Mouse (Mus musculus): Measurements from ENCODE around the gene Ulk4. TPM values are rescaled to one million over a fixed set of nuclear protein-coding genes. Genes with fewer than 3 reads are reported as not detected.

The Ulk4 gene
- polyA plus RNA-seq, 1 experiment from 2014 or later, result 134 TPM

DNA sequence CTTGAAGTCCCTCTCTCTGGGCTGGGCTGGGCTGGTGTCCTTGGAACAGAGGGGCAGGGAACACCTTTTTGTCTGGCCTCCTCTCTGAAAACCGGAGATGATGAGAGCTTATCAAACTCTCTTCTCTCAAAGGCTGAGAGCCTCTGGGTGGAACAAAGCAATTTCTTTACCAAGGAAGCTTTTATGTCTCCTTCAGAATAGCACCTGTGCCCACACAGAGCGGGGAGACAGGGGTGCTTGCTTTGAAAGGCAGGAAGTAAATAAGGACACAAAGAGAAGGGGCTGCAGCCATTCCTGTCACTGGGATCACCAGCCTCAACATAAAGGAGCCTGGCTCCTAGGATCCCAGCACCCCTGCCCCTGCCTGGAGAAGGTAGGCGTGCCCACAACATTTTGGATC lies 266.5 kb downstream of the Ulk4 start:
- Histone ChIP-seq H3K4me2 (replicated peaks; ENCODE audit: low read depth, low read length) (no peak overlapping the region), H3K9me3 (ENCODE audit: control insufficient read depth, low read depth, low read length) (no peaks in the 10 kb centered on the region), H3K9ac (replicated peaks; ENCODE audit: low read depth, low read length) (no peak overlapping the region), H3K36me3 (ENCODE audit: control insufficient read depth, insufficient read depth, low read length) (no peaks in the 10 kb centered on the region), H3K4me1 (ENCODE audit: control insufficient read depth, insufficient read depth, low read length) (peaks cover 3% of the 10 kb centered on the region; the same call in 1 of the 2 replicates), H3K4me3 (ENCODE audit: low read depth, low read length) (no peak overlapping the region), H3K27ac (ENCODE audit: low read length) (no peak overlapping the region), H3K27me3 (ENCODE audit: control insufficient read depth, insufficient read depth, low read length) (no peaks in the 10 kb centered on the region)
- ATAC-seq (ENCODE audit: insufficient number of reproducible peaks, insufficient read depth, low FRiP score, low read depth), result no peak
- WGBS, result 58% methylated on average over 3 of the region's 3 CpGs

DNA sequence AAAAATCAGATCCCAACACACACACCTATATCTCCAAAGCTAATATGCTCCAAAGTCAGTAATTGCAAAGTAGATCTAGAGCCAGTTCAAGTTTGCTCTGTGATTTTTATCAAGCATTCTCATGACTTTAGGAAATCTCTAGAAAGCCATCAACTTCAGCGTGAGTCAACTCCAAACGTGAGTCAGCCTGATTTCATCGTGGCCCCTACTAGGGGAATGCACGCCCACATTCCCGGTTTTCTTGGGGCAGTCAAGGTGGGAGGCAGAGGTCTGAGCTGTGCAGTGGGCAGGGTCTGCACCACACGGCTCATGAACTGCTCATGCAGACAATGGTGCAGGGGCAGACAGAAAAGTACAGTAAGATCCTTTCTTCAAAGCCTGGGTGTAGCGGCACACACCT lies 271.0 kb downstream of the Ulk4 start:
- Histone ChIP-seq H3K4me3 (ENCODE audit: low read depth, low read length) (no peak overlapping the region), H3K4me1 (ENCODE audit: control insufficient read depth, insufficient read depth, low read length) (peaks cover 11% of the 10 kb centered on the region; the same call in 1 of the 2 replicates), H3K9ac (replicated peaks; ENCODE audit: low read depth, low read length) (no peak overlapping the region), H3K4me2 (replicated peaks; ENCODE audit: low read depth, low read length) (no peak overlapping the region), H3K9me3 (ENCODE audit: control insufficient read depth, low read depth, low read length) (no peaks in the 10 kb centered on the region), H3K27ac (ENCODE audit: low read length) (no peak overlapping the region), H3K27me3 (ENCODE audit: control insufficient read depth, insufficient read depth, low read length) (no peaks in the 10 kb centered on the region), H3K36me3 (ENCODE audit: control insufficient read depth, insufficient read depth, low read length) (no peaks in the 10 kb centered on the region)
- WGBS, result 62% methylated on average over 7 of the region's 7 CpGs
- no peak for ATAC-seq (ENCODE audit: insufficient number of reproducible peaks, insufficient read depth, low FRiP score, low read depth)

DNA sequence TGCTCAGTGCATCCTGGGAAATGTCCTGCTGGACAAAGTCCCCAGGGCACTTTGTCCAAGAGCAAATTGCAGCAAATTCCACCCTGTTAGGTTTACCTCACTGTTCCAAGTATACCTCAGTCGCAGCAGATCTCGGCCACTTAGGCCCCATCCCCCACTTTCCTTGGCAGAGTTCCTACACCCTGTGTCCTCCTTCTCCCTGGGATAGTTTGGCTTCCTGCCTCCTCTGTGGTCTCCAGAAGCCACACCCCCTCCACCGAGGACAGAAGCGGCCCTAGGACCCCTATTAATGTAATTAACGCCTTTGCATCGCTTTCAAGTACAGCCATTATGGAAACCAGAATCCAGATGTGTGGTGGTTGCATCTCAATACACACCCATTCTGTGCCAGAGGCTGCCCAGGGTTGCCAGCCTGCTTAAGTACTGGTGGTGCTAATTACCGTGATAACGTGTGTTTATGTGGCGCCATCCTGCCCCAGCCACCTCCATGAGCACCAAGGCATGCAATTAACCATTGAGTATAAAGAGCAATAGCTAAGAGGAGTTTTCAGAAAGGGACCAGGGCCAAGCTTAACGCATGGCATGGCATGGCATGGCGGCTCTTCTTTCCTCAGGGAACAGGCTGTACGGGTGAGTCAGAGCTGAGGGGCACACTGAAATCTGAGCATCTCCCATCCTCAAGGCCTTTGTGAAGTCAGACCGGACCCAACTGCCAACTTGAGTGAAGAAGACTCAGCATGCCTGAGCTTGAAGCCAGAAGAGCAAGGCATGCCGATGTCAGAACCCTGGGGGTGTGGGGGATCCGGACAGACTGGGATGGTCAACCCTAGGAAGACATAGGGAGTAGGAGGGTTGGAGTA lies 275.1 kb downstream of the Ulk4 start:
- no peak overlapping the region for H3K9ac ChIP-seq (replicated peaks; ENCODE audit: low read depth, low read length)
- H3K27ac ChIP-seq (ENCODE audit: low read length), result no peak overlapping the region
- WGBS, result 66% methylated on average over 15 of the region's 15 CpGs
- no peaks in the 10 kb centered on the region for H3K27me3 ChIP-seq (ENCODE audit: control insufficient read depth, insufficient read depth, low read length)
- H3K36me3 ChIP-seq (ENCODE audit: control insufficient read depth, insufficient read depth, low read length), result no peaks in the 10 kb centered on the region
- H3K4me1 ChIP-seq (ENCODE audit: control insufficient read depth, insufficient read depth, low read length), result peaks cover 16% of the 10 kb centered on the region; the same call in 1 of the 2 replicates
- no peak overlapping the region for H3K4me2 ChIP-seq (replicated peaks; ENCODE audit: low read depth, low read length)
- ATAC-seq (ENCODE audit: insufficient number of reproducible peaks, insufficient read depth, low FRiP score, low read depth), result no peak
- no peak overlapping the region for H3K4me3 ChIP-seq (ENCODE audit: low read depth, low read length)
- no peaks in the 10 kb centered on the region for H3K9me3 ChIP-seq (ENCODE audit: control insufficient read depth, low read depth, low read length)

DNA sequence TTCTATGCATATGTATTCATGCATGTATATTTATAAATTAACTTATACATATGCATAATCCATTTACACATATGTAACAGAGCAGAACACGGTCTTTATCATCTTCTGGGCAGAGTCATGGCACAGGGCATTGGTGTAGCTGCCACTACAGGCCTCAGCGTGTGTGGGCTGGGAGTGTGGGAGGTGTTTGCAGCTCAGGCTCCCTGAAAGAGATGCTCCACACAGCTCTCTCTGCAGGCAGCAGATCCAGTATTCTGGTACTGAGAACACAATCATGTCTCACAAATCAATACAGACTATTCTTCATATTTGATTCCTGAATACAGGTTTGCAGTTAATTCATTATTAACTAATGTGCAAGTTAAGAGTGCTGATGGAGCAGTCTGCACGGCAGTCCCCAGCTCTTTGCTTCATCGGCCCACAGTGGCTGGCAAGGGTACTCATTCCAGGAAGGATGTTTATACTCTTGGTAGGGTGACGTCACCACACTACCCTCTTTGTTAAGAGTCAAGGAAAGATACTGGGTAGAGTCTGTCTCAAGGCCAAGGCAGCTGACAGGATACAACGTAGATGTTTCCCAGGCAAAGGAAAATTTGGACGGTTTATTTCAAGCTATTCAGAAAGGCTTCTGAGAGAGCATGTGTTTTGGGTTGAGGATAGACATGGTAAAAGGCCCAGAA lies 276.2 kb downstream of the Ulk4 start:
- WGBS, result 41% methylated on average over 7 of the region's 7 CpGs
- no peak overlapping the region for H3K9ac ChIP-seq (replicated peaks; ENCODE audit: low read depth, low read length)
- ATAC-seq (ENCODE audit: insufficient number of reproducible peaks, insufficient read depth, low FRiP score, low read depth), result 0 out of 2 replicates have a peak, but pooled peaks have one; percentile 62

DNA sequence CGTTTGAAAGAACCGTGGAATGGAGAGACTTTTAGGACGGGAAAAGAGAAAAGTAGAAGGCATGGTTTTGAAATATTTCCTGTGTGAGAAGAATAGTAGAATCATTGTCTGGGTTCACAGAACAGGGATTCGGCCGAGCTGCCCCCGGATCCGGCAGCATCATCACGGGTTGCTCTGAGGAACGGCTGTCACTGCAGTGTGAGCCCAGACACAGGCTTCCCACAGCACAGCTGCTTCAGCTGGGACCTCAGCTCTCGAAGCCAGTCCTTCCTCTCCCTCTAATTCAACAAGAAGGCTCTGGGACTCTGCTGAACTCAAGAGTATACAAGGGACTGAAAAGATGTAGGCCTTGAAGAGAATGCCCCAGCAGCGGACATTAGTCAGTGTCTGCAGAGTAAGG lies 278.3 kb downstream of the Ulk4 start:
- no peaks in the 10 kb centered on the region for H3K27me3 ChIP-seq (ENCODE audit: control insufficient read depth, insufficient read depth, low read length)
- no peaks in the 10 kb centered on the region for H3K36me3 ChIP-seq (ENCODE audit: control insufficient read depth, insufficient read depth, low read length)
- H3K4me1 ChIP-seq (ENCODE audit: control insufficient read depth, insufficient read depth, low read length), result peaks cover 16% of the 10 kb centered on the region; the same call in 1 of the 2 replicates
- H3K9ac ChIP-seq (replicated peaks; ENCODE audit: low read depth, low read length), result no peak overlapping the region
- ATAC-seq (ENCODE audit: insufficient number of reproducible peaks, insufficient read depth, low FRiP score, low read depth), result no peak
- no peaks in the 10 kb centered on the region for H3K9me3 ChIP-seq (ENCODE audit: control insufficient read depth, low read depth, low read length)
- H3K4me2 ChIP-seq (replicated peaks; ENCODE audit: low read depth, low read length), result no peak overlapping the region
- WGBS, result 68% methylated on average over 11 of the region's 11 CpGs
- H3K4me3 ChIP-seq (ENCODE audit: low read depth, low read length), result no peak overlapping the region
- no peak overlapping the region for H3K27ac ChIP-seq (ENCODE audit: low read length)

More for the DNA sequence above, 276.2 kb downstream of the Ulk4 start:
- peak overlapping the region; percentile 76 for H3K27ac ChIP-seq (ENCODE audit: low read length)
- H3K4me1 ChIP-seq (ENCODE audit: control insufficient read depth, insufficient read depth, low read length), result peaks cover 16% of the 10 kb centered on the region; the same call in 1 of the 2 replicates
- H3K36me3 ChIP-seq (ENCODE audit: control insufficient read depth, insufficient read depth, low read length), result no peaks in the 10 kb centered on the region
- no peak overlapping the region for H3K4me3 ChIP-seq (ENCODE audit: low read depth, low read length)
- H3K27me3 ChIP-seq (ENCODE audit: control insufficient read depth, insufficient read depth, low read length), result no peaks in the 10 kb centered on the region
- no peaks in the 10 kb centered on the region for H3K9me3 ChIP-seq (ENCODE audit: control insufficient read depth, low read depth, low read length)
- H3K4me2 ChIP-seq (replicated peaks; ENCODE audit: low read depth, low read length), result no peak overlapping the region

DNA sequence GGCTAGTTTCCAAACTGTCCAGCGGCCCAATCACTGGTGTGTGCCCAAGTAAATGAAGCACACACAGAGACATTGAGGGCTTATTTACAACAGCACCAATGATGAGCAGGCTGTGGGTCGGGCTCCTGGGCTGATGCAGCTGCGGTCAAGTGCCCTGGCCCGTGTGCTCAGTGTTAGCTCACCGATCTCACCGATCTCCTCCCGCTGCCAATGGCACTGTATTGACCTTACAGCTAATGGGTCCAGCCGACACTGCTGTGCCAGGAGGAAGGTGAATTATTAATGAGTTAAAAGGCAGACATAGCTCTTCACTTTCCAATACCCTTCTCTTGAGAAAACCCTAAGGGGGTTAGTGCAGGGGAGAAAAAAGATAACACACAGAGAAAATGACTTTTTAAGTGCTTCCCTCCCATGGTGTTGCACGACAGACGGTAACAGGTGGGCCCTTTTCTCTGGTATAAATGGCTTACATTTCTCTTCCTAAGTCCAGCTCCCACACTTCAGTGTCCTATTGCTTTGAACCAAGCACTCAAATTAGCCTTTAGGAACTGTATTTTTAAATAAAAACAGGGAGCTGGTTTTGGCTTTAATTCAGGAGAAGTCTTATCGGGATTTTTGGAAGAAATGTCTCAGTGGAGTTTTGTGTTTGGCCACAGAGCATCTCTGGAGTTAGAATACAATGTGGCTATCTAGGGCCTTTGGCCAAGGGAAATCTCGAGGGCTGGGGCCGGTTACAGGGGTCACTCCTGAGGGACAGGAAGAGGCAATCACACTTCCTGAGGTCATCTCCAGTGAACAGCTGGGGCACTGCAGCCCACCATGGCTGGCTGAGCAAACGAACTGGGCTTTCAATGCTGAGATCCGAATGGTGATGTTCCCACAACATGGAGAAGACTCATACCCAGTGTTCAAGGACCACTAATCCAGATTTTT lies 282.5 kb downstream of the Ulk4 start:
- peaks cover 13% of the 10 kb centered on the region for H3K4me1 ChIP-seq (ENCODE audit: control insufficient read depth, insufficient read depth, low read length)
- no peaks in the 10 kb centered on the region for H3K27me3 ChIP-seq (ENCODE audit: control insufficient read depth, insufficient read depth, low read length)
- H3K27ac ChIP-seq (ENCODE audit: low read length), result no peak overlapping the region
- H3K9me3 ChIP-seq (ENCODE audit: control insufficient read depth, low read depth, low read length), result no peaks in the 10 kb centered on the region
- ATAC-seq (ENCODE audit: insufficient number of reproducible peaks, insufficient read depth, low FRiP score, low read depth), result no peak
- no peak overlapping the region for H3K4me3 ChIP-seq (ENCODE audit: low read depth, low read length)
- no peak overlapping the region for H3K4me2 ChIP-seq (replicated peaks; ENCODE audit: low read depth, low read length)
- H3K9ac ChIP-seq (replicated peaks; ENCODE audit: low read depth, low read length), result no peak overlapping the region
- H3K36me3 ChIP-seq (ENCODE audit: control insufficient read depth, insufficient read depth, low read length), result no peaks in the 10 kb centered on the region
- WGBS, result 55% methylated on average over 15 of the region's 15 CpGs

DNA sequence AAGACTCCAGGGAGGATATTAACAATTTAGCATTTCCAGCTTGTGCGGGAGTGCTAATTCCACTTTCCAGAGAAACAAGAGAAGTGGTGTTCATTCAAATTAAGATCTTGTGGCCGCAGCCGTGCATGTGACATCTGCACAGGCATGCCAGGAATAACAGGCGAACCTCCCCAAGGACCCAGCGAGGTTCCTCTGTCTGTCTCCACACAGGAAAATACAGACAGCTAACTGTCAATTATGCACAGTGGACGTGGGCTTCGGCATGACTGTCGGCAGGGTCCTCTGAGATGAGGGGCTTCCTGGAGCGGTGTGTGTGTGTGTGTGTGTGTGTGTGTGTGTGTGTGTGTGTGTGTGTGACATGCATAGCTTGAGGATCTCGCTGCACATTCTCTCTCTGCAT lies 284.0 kb downstream of the Ulk4 start:
- Histone ChIP-seq H3K4me3 (ENCODE audit: low read depth, low read length) (no peak overlapping the region), H3K36me3 (ENCODE audit: control insufficient read depth, insufficient read depth, low read length) (no peaks in the 10 kb centered on the region)
- WGBS, result 73% methylated on average over 10 of the region's 10 CpGs

DNA sequence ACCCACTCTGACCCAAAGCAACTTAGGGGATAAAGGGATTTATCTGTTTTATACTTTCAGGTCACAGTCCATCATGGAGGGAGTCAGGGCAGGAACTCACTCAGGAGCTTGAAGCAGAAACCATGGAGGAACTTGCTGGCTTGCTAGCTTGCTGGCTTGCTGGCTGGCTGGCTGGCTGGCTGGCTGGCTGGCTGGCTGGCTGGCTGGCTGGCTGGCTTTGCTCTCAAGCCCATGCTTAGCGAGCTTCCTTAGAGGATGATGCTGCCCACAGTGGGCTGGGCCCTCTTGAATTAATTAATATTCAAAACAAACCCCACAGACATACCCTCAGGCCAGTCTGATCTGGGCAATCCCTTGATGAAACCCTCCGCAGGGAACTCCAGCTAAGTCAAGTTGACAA lies 285.2 kb downstream of the Ulk4 start:
- H3K9ac ChIP-seq (replicated peaks; ENCODE audit: low read depth, low read length), result no peak overlapping the region
- 59% methylated on average over 2 of the region's 2 CpGs for WGBS
- H3K36me3 ChIP-seq (ENCODE audit: control insufficient read depth, insufficient read depth, low read length), result no peaks in the 10 kb centered on the region
- H3K9me3 ChIP-seq (ENCODE audit: control insufficient read depth, low read depth, low read length), result no peaks in the 10 kb centered on the region
- H3K4me2 ChIP-seq (replicated peaks; ENCODE audit: low read depth, low read length), result no peak overlapping the region
- no peaks in the 10 kb centered on the region for H3K27me3 ChIP-seq (ENCODE audit: control insufficient read depth, insufficient read depth, low read length)
- peaks cover 28% of the 10 kb centered on the region for H3K4me1 ChIP-seq (ENCODE audit: control insufficient read depth, insufficient read depth, low read length)
- H3K4me3 ChIP-seq (ENCODE audit: low read depth, low read length), result no peak overlapping the region
- H3K27ac ChIP-seq (ENCODE audit: low read length), result no peak overlapping the region
- no peak for ATAC-seq (ENCODE audit: insufficient number of reproducible peaks, insufficient read depth, low FRiP score, low read depth)

More for the DNA sequence above, 284.0 kb downstream of the Ulk4 start:
- Histone ChIP-seq H3K27me3 (ENCODE audit: control insufficient read depth, insufficient read depth, low read length) (no peaks in the 10 kb centered on the region), H3K9me3 (ENCODE audit: control insufficient read depth, low read depth, low read length) (no peaks in the 10 kb centered on the region), H3K4me2 (replicated peaks; ENCODE audit: low read depth, low read length) (no peak overlapping the region), H3K9ac (replicated peaks; ENCODE audit: low read depth, low read length) (no peak overlapping the region), H3K27ac (ENCODE audit: low read length) (no peak overlapping the region), H3K4me1 (ENCODE audit: control insufficient read depth, insufficient read depth, low read length) (peaks cover 25% of the 10 kb centered on the region)
- no peak for ATAC-seq (ENCODE audit: insufficient number of reproducible peaks, insufficient read depth, low FRiP score, low read depth)
